Mouse (Mus musculus) thymus, adult 18-20 months (tissue): ENCODE data around the gene Bnc1.
A peak's percentile ranks its signal among the peaks of the same experiment; 100 is the strongest.

Source experiments
- DNase-seq, 2 experiments: peaks; one replicate each; pipeline ENCODE4 v3.0.0; 2022; ENCODE audit warnings: mixed read lengths in 2 of 2

Bnc1 gene

GRCm38 (mm10) chr7:81973939-81974338 is 18.2 kb downstream of the Bnc1 start:
- DNase-seq = no peak

GRCm38 (mm10) chr7:81973339-81973738 is 18.8 kb downstream of the Bnc1 start:
- no peak for DNase-seq

DNA sequence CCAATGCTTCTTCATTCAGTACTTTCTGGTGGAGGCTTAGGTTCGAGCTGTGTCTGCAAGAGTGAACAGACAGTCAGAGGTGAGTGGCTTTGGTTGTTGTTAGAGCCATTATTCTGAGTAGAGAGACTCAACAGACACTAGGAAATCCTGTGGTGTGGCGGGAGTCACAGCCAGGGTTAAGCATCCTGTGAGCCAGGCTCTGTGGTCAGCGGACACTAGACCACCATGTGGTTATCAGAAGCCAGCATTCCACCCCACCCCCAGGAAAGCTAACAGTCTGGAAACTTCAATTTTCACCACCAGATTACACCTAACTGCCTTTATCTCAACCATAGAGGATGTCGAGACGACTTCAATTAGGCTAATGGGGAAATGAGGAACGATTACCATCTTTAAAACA is 23.1 kb downstream of the Bnc1 start:
- DNase-seq = no peak

DNA sequence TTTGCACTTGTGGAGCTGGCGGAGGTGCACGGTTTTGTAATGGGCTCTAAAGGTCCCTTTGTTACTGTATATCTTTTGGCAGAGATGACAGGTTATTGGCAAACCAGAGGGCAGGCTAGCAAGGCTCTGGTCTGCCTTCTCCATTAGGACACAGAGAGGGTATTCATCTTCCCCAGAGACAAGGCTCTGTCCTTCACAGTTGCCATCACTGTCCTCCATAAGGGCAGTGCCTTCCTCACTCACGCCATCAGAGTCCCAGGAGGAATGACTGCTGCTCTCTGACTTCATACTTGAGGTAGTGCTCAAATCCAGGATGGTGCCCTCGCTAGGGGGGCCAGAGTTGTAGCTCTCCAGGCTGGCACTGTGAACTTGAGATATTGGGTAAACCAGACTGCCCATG is 23.6 kb downstream of the Bnc1 start:
- no peak for DNase-seq

- DNase-seq = no peak
Observed at GRCm38 (mm10) chr7:81966195-81966594, 25.9 kb downstream of the Bnc1 start.

DNA sequence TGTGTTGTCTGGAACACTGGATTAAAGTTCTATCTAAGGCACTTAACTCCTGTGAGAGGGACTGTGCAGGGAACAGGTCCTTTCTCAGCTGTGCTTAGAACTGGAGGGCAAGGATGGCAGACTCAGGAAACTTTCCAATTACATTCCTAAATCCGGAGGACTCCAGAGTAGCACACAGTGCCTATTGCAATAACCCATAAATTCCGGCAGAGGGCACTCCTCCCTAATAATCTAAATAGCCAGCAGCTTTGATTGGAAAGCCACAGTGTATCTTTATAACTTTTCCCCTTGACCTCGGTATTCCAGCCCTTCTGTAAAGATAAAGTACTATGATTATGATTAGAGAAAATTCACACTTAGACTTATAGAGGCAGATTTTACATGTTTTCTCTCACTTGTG is 32.4 kb downstream of the Bnc1 start:
- no peak for DNase-seq

GRCm38 (mm10) chr7:81954208-81954846 is 37.8 kb downstream of the Bnc1 start:
- no peak for DNase-seq

- no peak for DNase-seq
Observed at GRCm38 (mm10) chr7:81950499-81950898, 41.6 kb downstream of the Bnc1 start.

- DNase-seq = no peak
Observed at GRCm38 (mm10) chr7:81945398-81945797, 46.7 kb downstream of the Bnc1 start.

- no peak for DNase-seq
Observed at GRCm38 (mm10) chr7:81934806-81935205, 57.3 kb downstream of the Bnc1 start.

DNA sequence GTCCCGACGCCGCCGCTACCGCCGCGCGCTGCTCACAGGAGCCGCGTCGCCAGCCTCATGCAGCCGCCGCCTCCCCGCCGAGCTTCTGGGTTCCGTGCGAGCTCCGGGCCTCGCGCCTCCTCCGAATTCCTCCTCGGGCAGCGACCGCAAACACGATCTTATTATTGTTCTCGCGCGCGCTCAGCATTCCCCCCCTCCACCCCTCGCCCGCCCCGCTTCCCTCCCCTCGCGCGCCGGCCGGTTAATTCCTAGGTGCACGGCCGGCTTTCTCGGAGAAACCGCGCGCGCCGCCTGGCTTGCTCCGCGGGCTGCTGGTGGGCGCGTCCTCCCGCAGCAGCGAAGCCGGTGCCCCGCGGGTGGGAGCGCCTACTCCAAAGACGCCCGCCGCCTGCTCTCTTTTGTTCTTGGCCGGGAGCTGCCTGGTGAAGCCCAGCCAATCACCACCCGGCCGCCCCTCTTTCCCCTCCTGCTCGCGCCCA is 57.8 kb downstream of the Bnc1 start, which contains the start of gene Hdgfl3:
Hdgfl3 (minus strand) TSS at position 207 of the 479 bp plus-strand sequence.
- DNase-seq = peak; percentile 29 to 35

- peak; percentile 34 to 35 for DNase-seq
Observed at GRCm38 (mm10) chr7:81933601-81934266, 58.4 kb downstream of the Bnc1 start.

GRCm38 (mm10) chr7:81933061-81933600 is 59.0 kb downstream of the Bnc1 start:
- DNase-seq = no peak

- no peak for DNase-seq
Observed at GRCm38 (mm10) chr7:81932521-81933045, 59.5 kb downstream of the Bnc1 start.

GRCm38 (mm10) chr7:81928998-81929397 is 63.1 kb downstream of the Bnc1 start:
- DNase-seq = no peak

DNA sequence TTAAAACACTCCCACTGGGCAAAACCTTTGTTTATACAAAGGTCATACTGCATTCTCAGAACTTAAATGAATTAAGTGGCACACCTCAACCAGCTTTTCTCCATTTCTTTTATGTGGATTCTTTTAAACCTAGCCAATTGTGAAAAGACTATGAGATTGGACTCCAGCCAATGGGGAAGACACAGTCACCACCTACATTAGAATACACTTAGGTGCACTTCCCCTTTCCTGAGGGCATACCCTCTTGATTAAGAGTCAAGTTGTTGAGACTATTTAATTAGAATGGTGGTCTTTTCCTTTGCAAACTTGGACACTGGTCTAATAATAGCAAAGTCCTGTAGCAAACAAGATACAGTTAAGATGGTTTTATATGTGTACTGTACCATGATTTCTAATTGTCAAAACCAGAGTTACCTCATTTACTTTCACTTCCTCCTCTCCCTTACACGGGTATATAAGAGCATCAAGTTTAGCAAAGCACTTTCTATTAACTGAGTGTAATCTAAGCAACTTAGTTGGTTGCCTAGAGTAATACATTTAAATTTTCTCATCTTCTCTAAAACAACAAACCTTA is 70.6 kb downstream of the Bnc1 start:
- DNase-seq = no peak

DNA sequence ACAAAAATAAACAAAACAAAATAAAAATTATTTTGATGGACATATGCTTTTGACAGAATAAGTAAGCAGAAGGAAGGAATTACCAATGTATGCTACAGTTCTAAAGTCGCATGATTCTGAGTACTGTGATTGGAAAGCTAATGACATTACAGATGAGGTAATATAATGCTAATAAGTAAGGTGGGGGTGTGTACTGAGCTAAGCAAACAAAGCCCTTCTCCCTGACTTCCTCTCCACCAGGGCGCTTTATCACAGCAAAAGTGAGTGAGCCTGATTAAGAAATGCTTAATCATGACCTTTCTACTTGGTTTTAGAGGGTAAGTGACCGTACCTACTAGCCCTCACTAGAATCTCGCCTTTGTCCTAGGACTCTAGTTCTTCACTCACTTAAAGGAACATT is 71.8 kb downstream of the Bnc1 start:
- DNase-seq = no peak

DNA sequence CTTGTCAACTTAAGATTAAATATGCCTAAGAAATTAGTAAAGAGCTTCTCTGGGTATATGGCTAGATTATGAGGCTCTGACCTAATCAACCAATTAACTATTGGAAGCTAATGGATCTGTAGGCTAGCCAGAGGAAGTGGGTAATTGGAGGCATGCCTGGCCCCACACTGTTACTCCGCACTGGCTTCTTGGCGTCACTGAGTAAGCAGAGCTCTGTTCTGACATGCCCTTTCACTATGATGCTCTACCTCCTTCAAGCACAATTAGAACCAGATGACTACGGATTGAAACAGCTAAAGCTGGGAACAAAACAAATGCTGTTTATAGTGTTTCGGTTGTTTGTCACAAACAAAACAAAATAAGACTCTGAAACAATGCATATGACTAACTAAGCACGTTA is 73.8 kb downstream of the Bnc1 start:
- no peak for DNase-seq
